Mouse (Mus musculus) right cerebral cortex, postnatal 4 days (tissue): ENCODE results near the gene Ccdc69.

Source experiments
- DNase-seq: peaks from one replicate; pipeline ENCODE4 v3.0.0-alpha.2; 2022

Ccdc69 gene

DNA sequence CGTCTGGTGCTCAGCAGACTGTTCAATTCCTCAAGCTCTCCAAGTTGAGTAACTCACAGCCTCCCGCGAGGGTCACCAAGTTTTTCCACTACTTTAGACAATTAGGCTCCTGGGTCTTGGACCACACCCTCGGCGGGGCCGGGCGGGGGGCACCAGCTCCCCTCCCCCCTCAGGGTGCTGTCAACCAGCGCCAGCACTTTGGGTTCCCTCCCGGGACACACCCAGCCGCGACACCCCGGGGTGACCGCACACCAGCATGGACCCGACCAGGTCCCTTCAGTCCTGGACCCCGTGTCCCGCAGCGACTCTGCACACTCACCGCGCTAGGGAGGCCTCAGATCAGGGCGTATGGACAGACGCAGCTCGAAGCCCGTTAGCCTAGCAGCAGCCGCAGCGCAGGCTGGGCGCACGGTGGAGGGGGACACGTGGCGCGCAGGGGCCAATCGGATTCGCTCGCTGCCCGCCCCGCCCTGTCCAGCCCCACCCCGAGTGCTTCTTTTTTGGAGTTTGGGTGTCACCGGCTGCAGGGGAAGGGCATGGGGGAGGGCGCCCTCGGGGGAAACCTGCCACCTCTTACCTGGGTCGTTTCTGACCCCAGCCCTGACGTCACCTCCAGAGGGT, 44.8 kb downstream of the Ccdc69 start, which contains the start of gene Anxa6:
Anxa6 (minus strand) TSS at position 406 of the 621 bp plus-strand sequence.
- peak; percentile 78 for DNase-seq

DNA sequence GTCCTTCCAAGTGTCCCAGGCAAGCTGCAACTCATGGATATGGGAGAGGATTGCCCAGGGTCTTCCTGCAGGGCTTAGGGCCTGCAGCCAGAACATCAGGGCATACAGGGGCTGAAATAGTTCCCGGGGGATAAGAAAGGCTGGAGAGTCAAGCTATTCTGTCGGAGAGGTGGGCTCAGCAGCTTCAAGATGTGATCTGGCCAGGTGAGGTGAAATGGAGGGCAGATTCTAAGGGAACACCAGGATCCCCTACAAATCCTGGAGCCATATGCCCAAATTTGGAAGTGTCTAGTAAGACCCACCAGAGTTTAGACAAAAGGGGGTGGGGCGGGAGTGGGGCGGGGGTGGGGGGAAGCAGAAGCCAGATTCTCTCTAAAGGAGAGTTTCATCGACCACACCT, 45.6 kb downstream of the Ccdc69 start:
- no peak for DNase-seq

GRCm38 (mm10) chr11:55031991-55032280, 46.0 kb downstream of the Ccdc69 start:
- no peak for DNase-seq

DNA sequence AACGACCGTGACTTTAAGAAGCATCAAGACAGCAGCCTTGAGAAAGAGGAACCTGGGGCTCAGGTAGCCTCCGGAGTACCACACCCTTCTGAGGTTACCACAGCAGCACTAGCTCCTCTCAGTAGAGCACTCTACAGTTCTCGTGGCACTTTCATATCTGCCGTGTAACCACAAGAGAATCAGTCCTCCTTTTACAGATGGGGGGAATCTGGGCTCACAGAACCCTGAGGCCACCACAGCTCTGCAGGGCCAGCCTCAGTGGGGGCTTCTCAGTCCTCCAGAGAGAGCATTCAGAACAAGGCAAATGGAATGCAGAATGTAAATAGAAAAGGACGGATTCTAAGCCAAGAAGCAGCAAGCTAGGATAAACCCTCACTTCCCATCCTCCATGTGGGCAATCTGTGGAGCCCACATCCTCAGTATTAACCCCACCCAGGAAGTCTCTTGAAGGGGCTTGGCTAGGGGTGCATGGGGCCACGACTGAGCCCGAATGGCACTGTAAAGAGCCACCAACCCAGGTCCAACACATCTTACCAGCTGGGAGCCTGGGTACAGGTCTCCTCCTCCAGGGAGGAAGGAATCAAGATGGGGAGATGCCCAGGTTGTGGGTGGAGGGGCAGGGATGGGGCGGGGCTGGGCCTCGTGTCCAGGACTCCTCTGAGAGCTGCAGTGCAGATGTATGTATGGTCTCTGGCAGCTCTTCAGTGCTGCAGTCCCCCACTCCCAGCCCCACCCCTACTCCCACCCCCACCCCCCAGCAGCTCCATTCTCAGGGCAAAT, 46.5 kb downstream of the Ccdc69 start:
- no peak for DNase-seq

DNA sequence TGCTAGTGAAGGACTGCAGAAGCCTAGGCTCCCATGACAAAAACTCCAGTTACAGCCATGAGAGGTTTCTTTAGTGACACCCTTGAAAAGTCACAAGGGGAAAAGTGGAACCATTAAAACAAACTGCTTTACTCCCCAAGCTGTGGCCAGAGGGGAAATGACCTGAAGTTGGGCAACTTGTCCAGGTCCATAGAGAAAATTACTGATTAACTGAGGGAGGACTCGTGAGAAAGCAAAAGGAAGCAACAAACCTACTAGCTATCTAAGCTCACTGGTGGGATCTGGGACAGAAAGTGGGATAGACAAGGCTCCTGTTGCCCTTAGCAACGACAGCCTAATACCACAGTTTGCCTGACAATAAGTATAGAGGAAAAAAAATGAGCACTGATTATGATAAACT, 49.4 kb downstream of the Ccdc69 start:
- DNase-seq: no peak

DNA sequence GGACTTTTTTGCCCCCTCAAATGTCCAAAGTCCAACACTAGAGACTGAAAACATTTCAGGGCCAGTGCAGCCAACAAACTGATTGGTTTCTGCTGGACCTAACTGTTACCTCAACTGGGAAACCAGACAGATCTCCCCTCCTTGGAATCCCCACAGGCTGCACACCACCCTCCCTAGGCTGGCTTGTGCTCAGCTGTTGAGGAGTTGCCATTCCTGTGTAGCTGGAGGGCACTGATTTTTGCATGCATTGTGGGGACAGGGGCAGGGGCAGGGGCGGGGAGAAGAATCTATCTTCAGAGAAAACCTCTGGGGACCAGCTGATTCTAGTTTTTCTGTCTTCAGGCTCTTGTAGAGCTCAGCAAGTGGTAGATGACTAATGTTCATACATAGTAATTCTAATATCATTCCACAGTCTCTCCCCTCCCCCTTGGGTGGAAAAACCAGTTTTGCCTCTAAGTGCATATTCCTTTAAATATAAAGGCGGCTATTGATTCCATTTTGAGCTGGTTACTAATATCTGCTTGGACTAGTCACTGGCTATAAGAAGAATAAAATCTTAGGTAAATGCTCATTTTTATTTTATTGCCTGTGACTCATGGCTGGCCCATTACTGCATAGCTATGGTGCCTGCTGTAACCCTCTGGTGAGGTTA, 50.6 kb downstream of the Ccdc69 start:
- DNase-seq: no peak

- no peak for DNase-seq
These were observed 52.0 kb downstream of the Ccdc69 start for GRCm38 (mm10) chr11:55025896-55026295.

- DNase-seq: no peak
These were observed 54.3 kb downstream of the Ccdc69 start for GRCm38 (mm10) chr11:55023583-55023982.

GRCm38 (mm10) chr11:55023049-55023564, 54.8 kb downstream of the Ccdc69 start:
- DNase-seq: peak; percentile 82

DNA sequence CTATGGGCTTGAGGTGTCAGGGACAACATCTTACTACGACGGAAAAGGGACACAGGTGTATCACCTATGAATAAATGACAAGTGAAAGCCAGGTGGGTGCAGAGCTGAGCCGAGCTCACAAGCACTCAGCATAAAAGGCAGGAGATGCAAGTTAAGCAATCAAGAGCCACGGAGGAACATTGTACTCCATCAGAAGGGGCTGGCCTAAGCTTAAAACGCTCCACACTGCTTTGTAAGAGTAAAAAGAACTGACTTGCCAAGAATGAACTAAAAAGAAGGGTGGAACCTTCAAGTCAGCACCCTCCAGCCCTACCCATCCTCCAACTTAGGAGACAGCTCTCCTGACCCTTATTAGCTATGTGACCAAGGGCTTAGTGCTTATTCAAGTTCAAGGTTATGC, 55.4 kb downstream of the Ccdc69 start:
- no peak for DNase-seq

- no peak for DNase-seq
These were observed 56.1 kb downstream of the Ccdc69 start for GRCm38 (mm10) chr11:55021859-55022258.

DNA sequence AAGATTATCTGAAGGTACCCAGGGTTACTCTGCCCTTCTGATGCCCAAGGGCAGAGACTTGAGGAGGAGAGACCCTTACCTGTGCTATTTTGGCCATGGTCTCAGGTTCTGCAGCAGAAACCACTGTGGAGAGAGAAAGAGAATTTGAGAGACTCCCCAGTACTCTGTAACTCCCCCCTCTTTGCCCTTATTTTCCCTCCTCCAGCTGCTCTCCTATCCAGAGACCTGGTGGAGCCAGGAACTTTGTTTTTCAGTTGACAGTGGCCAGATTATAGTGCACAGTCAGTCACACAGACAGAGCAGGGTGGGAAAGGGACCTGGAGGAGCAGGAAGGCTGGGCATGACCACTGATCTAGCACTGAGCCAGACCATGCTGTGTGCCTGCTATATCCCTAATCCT, 56.5 kb downstream of the Ccdc69 start:
- DNase-seq: no peak

GRCm38 (mm10) chr11:55019711-55020110, 58.2 kb downstream of the Ccdc69 start:
- no peak for DNase-seq

GRCm38 (mm10) chr11:55018034-55018433, 59.9 kb downstream of the Ccdc69 start:
- DNase-seq: no peak

DNA sequence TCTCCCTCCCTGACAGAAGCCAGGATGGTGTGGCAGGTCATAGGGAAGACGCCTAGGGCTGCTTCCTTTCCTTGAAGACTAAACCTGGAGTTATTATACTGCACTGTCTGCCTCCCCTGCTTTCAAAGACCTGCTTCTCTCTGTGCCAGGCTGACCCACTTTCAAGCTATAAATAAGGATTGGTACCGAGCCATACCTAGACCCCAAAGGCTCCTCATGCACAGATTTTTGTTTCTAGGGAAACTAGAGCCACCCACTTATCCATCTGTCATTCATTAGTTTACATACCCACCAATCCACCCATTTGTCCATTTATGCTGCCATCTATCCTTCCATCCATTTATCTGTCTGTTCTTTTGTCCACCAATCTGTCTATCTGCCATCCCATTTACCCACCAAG, 60.7 kb downstream of the Ccdc69 start:
- DNase-seq: no peak

DNA sequence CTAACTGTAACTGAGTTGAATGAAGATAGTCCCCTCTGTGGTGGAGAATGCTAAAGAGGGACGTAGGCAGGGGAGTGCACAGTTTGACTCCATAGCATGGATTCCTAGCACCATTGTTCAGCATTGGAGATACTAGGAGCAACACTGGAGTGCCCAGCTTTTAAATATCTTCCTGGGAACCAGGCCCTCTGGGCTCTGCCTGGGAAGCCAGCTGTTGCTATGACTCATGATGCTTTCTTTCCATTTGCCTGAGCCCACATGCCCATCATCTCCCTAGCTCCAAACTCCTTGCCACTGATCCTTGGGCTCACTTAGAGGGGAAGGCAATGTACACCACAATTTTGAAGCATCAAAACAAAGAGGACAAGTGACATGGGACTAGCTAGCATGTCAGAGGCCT, 61.2 kb downstream of the Ccdc69 start:
- DNase-seq: no peak

DNA sequence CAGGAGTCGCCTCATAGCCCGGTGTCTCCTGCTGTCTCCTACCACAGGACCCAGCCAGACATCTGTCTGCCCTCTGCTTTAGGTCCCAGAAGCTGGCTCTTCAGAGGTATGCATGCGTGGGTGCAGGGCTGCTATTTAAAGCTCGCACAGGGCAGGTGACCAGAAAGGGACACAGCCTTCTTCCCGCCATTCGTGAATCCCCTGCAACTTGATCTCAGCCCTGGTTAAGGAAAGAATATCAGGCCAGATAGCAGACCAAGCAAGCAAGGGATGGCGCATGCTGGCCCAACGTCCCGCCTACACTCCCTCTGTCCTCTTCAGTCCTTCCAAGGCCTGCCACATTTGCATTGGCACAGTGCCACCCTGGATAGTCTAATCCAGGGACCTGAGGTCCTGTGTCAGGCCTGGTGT, 62.1 kb downstream of the Ccdc69 start:
- DNase-seq: peak; percentile 48

GRCm38 (mm10) chr11:55015264-55015663, 62.7 kb downstream of the Ccdc69 start:
- no peak for DNase-seq

DNA sequence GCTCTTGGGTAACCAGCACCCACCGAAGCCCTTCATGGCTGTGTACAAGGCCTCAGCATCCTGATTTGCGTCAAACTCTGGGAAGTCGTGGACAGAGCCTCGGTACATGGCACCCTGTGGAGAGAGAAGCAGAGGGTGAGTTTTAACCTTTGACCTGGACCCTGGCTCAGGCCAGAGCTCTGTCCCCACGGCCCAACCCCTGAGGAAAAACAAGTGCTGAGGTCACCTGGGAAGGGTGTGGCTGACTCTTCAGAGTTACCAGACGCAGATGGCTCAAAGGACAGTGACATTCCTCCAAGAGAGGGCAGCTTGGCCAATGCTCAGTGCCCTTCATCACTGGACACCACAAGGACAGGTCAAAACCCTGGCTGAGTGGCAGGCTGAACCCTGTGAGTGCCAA, 64.1 kb downstream of the Ccdc69 start:
- DNase-seq: no peak

GRCm38 (mm10) chr11:55012551-55013521, 65.1 kb downstream of the Ccdc69 start:
- no peak for DNase-seq

DNA sequence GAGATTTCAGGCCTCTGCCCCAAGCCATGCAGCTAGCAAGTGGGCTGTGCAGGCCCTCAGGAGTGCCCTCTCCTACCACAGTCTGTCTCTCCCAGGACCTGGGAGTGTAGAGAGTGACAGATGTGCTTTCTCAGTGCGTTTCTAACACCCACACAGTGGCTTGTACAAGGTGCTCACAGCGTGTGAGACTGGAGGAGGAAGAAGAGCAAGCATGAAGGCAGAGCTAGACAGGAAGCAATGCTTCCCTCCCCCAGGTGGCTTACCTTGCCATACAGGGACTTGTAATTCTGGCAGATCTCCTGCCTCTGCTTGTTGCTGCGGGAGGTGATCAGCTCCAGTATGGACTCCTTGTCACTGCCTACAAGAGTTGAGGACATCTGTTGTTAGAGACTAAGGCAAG, 66.5 kb downstream of the Ccdc69 start:
- no peak for DNase-seq

GRCm38 (mm10) chr11:55008230-55008629, 69.7 kb downstream of the Ccdc69 start:
- DNase-seq: no peak

GRCm38 (mm10) chr11:55005684-55006083, 72.2 kb downstream of the Ccdc69 start:
- DNase-seq: no peak
